Mouse (Mus musculus) forebrain, embryonic 10.5 days (tissue): ENCODE data around the gene Tubb2b. TPM values are rescaled to one million over a fixed set of nuclear protein-coding genes. Genes with fewer than 3 reads are reported as not detected.

Source experiments
- DNase-seq: peaks from one replicate; pipeline ENCODE4 v3.0.0-alpha.2; 2017; ENCODE audit warnings: low spot score; ENCODE audit errors: extremely low spot score
- H3K27ac ChIP-seq: fragments of 300-500 bp; sonication (generic); 2 replicates; pipeline ENCODE4 v1.5.1; 2016; ENCODE audit warnings: mild to moderate bottlenecking
- H3K27me3 ChIP-seq: fragments of 300-500 bp; sonication (generic); 2 replicates; pipeline ENCODE4 v1.6.1; 2016; ENCODE audit warnings: mild to moderate bottlenecking; ENCODE audit not compliant: poor library complexity, severe bottlenecking
- H3K36me3 ChIP-seq: fragments of 300-500 bp; sonication (generic); replicated peaks from 2 replicates; pipeline ENCODE4 v1.6.1; 2016; ENCODE audit warnings: mild to moderate bottlenecking, moderate library complexity
- H3K4me1 ChIP-seq: fragments of 300-500 bp; sonication (generic); 2 replicates; pipeline ENCODE4 v1.6.1; 2016
- H3K4me3 ChIP-seq: fragments of 300-500 bp; sonication (generic); 2 replicates; pipeline ENCODE4 v1.5.1; 2016; ENCODE audit warnings: mild to moderate bottlenecking, moderate library complexity
- H3K9me3 ChIP-seq: fragments of 300-500 bp; sonication (generic); 2 replicates; pipeline ENCODE4 v1.6.1; 2016; ENCODE audit warnings: mild to moderate bottlenecking, moderate library complexity
- WGBS: fragments of 180-500 bp; shearing (Covaris S2); methylation state at CpG from one replicate; pipeline ENCODE4 v1.1.7; 2016; 5-methylcytosine and 5-hydroxymethylcytosine counted together
- polyA plus RNA-seq: library from polyadenylated mRNA; unstranded; fragments of >200 nt; fragmentation: Nextera tagmentation; extraction: Ambion mirVana; gene quantifications from 2 replicates; pipeline ENCODE4 v1.2.1, GENCODE M21; 2016

The Tubb2b gene
- polyA plus RNA-seq: 137 and 151 TPM in 2 replicates

DNA sequence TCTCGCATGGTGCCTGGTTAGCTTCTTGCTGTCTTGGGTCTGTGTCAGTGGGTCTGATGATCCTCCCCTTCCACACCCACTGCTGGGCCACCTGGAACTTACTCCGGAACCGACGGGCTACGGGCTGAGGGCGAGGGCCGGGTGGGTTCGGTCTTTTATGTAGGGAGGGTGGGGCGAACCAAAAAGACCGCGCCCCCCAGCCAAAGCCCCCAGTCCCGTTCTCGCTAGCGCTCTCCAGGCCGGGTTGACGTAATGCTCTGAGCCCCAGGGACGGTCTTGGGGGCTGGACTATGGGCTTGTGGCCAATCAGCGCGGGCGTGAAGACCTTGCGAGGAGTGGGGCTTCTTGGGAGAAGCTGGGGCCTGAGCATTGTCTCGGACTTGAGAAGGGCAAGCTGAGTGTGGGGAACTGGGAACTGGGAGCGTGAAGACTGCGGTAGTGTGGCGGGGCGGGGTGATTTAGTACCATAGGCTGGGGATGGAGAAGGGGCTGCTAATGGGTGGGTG is at the start of gene Tubb2b:
Tubb2b (minus strand) TSS at position 241 of the 506 bp plus-strand sequence.
- WGBS: under 1% methylated on average over 26 of the region's 26 CpGs
- no peaks in the 10 kb centered on the region for H3K9me3 ChIP-seq

GRCm38 (mm10) chr13:34174025-34174424 is 43.8 kb upstream of the Tubb2b start:
- no peak for DNase-seq
- H3K36me3 ChIP-seq: peaks cover 35% of the 10 kb centered on the region
- H3K27ac ChIP-seq: no peak overlapping the region
- WGBS: 92% methylated on average over 6 of the region's 6 CpGs
- H3K4me3 ChIP-seq: no peak overlapping the region
- no peaks in the 10 kb centered on the region for H3K27me3 ChIP-seq
- no peaks in the 10 kb centered on the region for H3K4me1 ChIP-seq
- no peaks in the 10 kb centered on the region for H3K9me3 ChIP-seq

More for the DNA sequence above, at the start of gene Tubb2b:
- H3K36me3 ChIP-seq: peaks cover 35% of the 10 kb centered on the region
- H3K27ac ChIP-seq: peak within 1 kb of the TSS; percentile 98
- no peaks in the 10 kb centered on the region; the same call in 1 of the 2 replicates for H3K27me3 ChIP-seq
- DNase-seq: peak; percentile 94
- peaks cover 87% of the 10 kb centered on the region for H3K4me1 ChIP-seq
- H3K4me3 ChIP-seq: peak within 1 kb of the TSS; percentile 78

GRCm38 (mm10) chr13:34163304-34163975 is 33.2 kb upstream of the Tubb2b start:
- WGBS: 51% methylated on average over 12 of the region's 12 CpGs

DNA sequence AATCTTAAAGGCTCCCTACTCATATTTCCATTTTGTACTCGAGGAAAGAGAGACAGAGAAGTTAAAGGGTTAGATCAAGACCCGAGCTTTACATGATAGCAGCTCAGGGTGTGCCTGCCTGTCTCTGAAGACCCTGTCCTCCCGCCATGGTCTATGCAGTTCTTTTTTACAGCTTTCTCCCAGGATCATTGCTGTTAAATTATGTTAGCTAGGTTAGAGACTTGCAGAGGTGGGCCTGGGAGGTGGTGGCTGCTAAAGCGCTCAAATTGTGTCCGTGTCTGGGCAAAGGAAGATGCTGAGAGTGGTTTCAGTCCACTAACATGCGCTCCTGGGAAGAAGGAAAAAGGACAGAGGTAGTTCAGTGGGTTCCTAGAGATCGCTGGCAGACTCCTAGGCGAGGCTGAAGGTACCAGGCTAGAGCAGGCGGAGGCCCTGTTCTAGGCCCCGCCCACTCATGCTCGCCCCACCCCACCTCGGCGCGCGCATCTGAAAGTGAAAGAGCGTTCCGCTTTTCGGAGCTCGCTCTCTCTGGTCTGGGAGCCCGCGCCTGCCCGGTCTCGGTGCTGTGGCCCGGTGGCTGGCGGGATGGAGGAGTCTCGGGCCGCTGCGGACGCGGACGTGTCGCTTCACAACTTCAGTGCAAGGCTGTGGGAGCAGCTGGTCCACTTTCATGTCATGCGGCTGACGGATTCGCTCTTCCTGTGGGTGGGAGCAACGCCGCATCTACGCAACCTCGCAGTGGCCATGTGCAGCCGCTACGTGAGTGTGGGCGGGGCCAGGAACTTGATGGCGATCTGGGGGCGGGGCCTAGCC is 32.4 kb upstream of the Tubb2b start, which contains the start of gene Psmg4:
Psmg4 (plus strand) TSS at position 474 of the 813 bp plus-strand sequence.
- peaks cover 24% of the 10 kb centered on the region for H3K36me3 ChIP-seq
- peak within 1 kb of the TSS; percentile 70 for H3K4me3 ChIP-seq
- peaks cover 18% of the 10 kb centered on the region for H3K4me1 ChIP-seq
- H3K27ac ChIP-seq: peak within 1 kb of the TSS; percentile 94
- peak; percentile 95 for DNase-seq
- WGBS: 4% methylated on average over 44 of the region's 44 CpGs
- H3K27me3 ChIP-seq: no peaks in the 10 kb centered on the region
- peaks cover 13% of the 10 kb centered on the region for H3K9me3 ChIP-seq

More at GRCm38 (mm10) chr13:34163304-34163975, 33.2 kb upstream of the Tubb2b start:
- Histone ChIP-seq H3K4me1 (peaks cover 18% of the 10 kb centered on the region), H3K4me3 (peak overlapping the region; percentile 70), H3K9me3 (peaks cover 10% of the 10 kb centered on the region), H3K27me3 (no peaks in the 10 kb centered on the region), H3K36me3 (peaks cover 24% of the 10 kb centered on the region), H3K27ac (peak overlapping the region; percentile 94)
- DNase-seq: no peak

- H3K27me3 ChIP-seq: no peaks in the 10 kb centered on the region
- WGBS: 95% methylated on average over 1 of the region's 1 CpGs
These were observed 29.7 kb upstream of the Tubb2b start for GRCm38 (mm10) chr13:34159926-34160325.

DNA sequence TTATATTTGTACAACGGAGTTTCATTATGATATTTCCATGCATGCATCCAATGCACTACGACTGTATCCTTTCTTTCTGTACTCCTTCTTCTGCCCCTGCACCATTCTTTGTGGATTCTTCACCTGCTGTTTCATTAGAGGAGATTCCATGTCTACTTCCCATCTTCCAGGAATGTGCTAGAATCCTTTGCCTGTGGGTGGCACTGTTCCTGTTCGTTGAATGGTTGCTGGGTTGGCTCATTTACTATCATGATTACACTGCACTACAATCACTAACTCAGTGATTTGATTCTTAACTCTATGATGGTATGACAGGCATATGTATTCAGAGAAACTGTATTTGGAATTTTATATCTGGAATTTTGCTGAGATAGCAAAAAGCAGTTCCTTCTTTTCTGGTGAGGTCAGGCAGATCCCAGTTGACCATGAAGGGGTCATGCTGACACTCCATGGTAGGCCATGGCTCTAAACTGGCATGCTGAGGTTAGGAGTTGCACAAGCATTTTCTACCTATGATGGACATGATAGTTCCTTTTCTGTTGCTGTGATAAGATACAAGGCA is 27.4 kb upstream of the Tubb2b start:
- Histone ChIP-seq H3K36me3 (no peaks in the 10 kb centered on the region), H3K27me3 (no peaks in the 10 kb centered on the region), H3K4me1 (peaks cover 29% of the 10 kb centered on the region), H3K4me3 (no peak overlapping the region), H3K27ac (no peak overlapping the region), H3K9me3 (peaks cover 3% of the 10 kb centered on the region; the same call in 1 of the 2 replicates)
- WGBS: 94% methylated on average over 3 of the region's 3 CpGs
- DNase-seq: no peak

More at GRCm38 (mm10) chr13:34159926-34160325, 29.7 kb upstream of the Tubb2b start:
- Histone ChIP-seq H3K9me3 (peaks cover 3% of the 10 kb centered on the region; the same call in 1 of the 2 replicates), H3K36me3 (peaks cover 6% of the 10 kb centered on the region), H3K4me1 (peaks cover 28% of the 10 kb centered on the region), H3K4me3 (no peak overlapping the region), H3K27ac (no peak overlapping the region)
- no peak for DNase-seq

GRCm38 (mm10) chr13:34156840-34157185 is 26.5 kb upstream of the Tubb2b start:
- WGBS: 84% methylated on average over 2 of the region's 2 CpGs
- H3K9me3 ChIP-seq: peaks cover 3% of the 10 kb centered on the region; the same call in 1 of the 2 replicates
- DNase-seq: no peak
- peak overlapping the region; percentile 44 for H3K27ac ChIP-seq
- H3K4me1 ChIP-seq: peaks cover 21% of the 10 kb centered on the region
- no peaks in the 10 kb centered on the region for H3K27me3 ChIP-seq
- H3K36me3 ChIP-seq: no peaks in the 10 kb centered on the region
- H3K4me3 ChIP-seq: no peak overlapping the region

GRCm38 (mm10) chr13:34156133-34156839 is 26.0 kb upstream of the Tubb2b start:
- Histone ChIP-seq H3K4me3 (no peak overlapping the region), H3K27me3 (no peaks in the 10 kb centered on the region), H3K4me1 (peaks cover 21% of the 10 kb centered on the region), H3K27ac (peak overlapping the region; percentile 44), H3K9me3 (peaks cover 3% of the 10 kb centered on the region; the same call in 1 of the 2 replicates), H3K36me3 (no peaks in the 10 kb centered on the region)
- no peak for DNase-seq
- WGBS: 73% methylated on average over 8 of the region's 8 CpGs

DNA sequence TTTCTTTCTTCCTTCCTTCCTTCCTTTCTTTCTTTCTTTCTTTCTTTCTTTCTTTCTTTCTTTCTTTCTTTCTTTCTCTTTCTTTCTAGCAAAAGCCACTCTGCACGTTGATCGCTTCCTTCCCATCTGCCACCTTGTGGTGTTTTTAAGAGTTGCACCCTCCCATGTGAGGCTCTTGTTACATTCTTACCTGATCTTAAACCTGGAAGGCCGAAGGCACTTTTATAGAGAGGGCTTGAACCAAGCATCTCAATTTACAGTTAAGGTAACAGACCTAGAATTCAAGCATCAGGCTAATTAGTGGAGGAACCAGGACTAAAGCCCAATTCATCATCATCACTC is 24.6 kb upstream of the Tubb2b start:
- Histone ChIP-seq H3K4me3 (no peak overlapping the region), H3K36me3 (no peaks in the 10 kb centered on the region), H3K4me1 (peaks cover 31% of the 10 kb centered on the region), H3K9me3 (peaks cover 3% of the 10 kb centered on the region; the same call in 1 of the 2 replicates), H3K27me3 (no peaks in the 10 kb centered on the region), H3K27ac (peak overlapping the region; percentile 82)
- peak; percentile 48 for DNase-seq
- 42% methylated on average over 3 of the region's 3 CpGs for WGBS

- WGBS: 51% methylated on average over 13 of the region's 13 CpGs
- Histone ChIP-seq H3K4me1 (peaks cover 36% of the 10 kb centered on the region), H3K4me3 (no peak overlapping the region), H3K9me3 (peaks cover 3% of the 10 kb centered on the region; the same call in 1 of the 2 replicates), H3K27me3 (no peaks in the 10 kb centered on the region), H3K27ac (peak overlapping the region; percentile 82), H3K36me3 (no peaks in the 10 kb centered on the region)
- DNase-seq: peak; percentile 71
These were observed 24.1 kb upstream of the Tubb2b start for GRCm38 (mm10) chr13:34154217-34154930.

DNA sequence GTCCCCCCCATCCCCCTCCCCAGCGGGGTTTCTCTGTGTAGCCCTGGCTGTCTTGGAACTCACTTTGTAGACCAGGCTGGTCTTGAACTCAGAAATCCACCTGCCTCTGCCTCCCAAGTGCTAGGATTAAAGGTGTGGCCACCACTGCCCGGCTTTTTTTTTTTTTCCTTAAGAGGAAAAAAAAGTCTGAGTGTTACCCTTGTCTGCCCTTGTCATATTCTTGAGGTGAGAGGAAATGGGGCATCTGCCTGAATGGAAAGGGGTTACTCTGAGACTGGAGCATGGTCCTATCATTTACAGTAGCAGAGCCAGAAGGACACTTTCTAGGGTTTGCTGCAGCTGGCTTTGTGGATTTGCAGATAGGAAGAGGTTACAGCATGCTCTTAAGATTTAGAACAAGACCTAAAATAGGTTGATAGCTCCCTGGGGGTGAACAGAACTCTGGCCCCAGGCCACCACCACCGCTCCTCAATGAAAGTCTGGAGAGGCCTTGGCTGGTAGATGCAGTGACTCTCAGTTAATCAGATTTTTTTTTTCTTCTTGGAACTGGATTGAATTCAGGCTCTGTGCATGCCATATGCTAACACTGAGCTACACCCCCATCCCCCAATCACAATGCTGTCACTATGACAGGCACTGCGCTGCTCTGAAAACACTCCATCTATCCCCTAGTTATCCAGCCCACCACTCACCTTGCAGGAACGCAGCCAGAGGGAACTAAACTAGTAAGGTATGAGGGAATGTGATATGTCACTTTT is 23.2 kb upstream of the Tubb2b start:
- Histone ChIP-seq H3K27me3 (no peaks in the 10 kb centered on the region), H3K27ac (0 out of 2 replicates have a peak overlapping the region, but pooled peaks have one; percentile 13), H3K9me3 (peaks cover 3% of the 10 kb centered on the region; the same call in 1 of the 2 replicates), H3K4me1 (peaks cover 45% of the 10 kb centered on the region), H3K4me3 (no peak overlapping the region), H3K36me3 (no peaks in the 10 kb centered on the region)
- WGBS: 92% methylated on average over 4 of the region's 5 CpGs
- no peak for DNase-seq
